Mouse (Mus musculus) liver, adult 10 weeks (tissue): ENCODE measurements around the gene Pgd. TPM values are rescaled to one million over a fixed set of nuclear protein-coding genes. Genes with fewer than 3 reads are reported as not detected.

Source experiments
- polyA plus RNA-seq: library from polyadenylated mRNA; stranded (reverse); fragments of 350-450 nt; fragmentation: Illumina TruSeq; extraction: RNeasy Lipid Tissue Mini Kit (QIAGEN cat#74804); gene quantifications from one replicate; pipeline ENCODE4 v1.2.3, GENCODE M21; 2014; ENCODE audit warnings: low read depth, low replicate concordance

Gene Pgd
- polyA plus RNA-seq: 9.1 TPM

GRCm38 (mm10) chr4:149166215-149166946 is at the start of gene Pgd:
Gene Pgd, minus strand, starts transcription at chr4:149166771.

GRCm38 (mm10) chr4:149136982-149137770 is 29.4 kb downstream of the Pgd start, which contains the start of gene Cenps:
Gene Cenps, minus strand, starts transcription at chr4:149137629.

GRCm38 (mm10) chr4:149126663-149127062 is 39.9 kb downstream of the Pgd start, which contains the start of gene Cort:
Gene Cort, minus strand, starts transcription at chr4:149126763.

GRCm38 (mm10) chr4:149103875-149104561 is 62.6 kb downstream of the Pgd start, which contains the start of gene Dffa:
Gene Dffa, plus strand, starts transcription at chr4:149104146.

Other genes starting within 250 kb of the Pgd start
- gene Pex14, start 66.9 kb downstream of the Pgd start, polyA plus RNA-seq: 3.0 TPM
- gene Dffa, start 62.6 kb downstream of the Pgd start, polyA plus RNA-seq: 6.2 TPM
- not detected for gene Cort, start 40.0 kb downstream of the Pgd start, polyA plus RNA-seq
- not detected for gene Cenps, start 29.1 kb downstream of the Pgd start, polyA plus RNA-seq
- 50.4 TPM for gene Kif1b, start 140.9 kb upstream of the Pgd start, polyA plus RNA-seq